Mouse (Mus musculus): ENCODE measurements around the gene Gjd2. TPM values are rescaled to one million over a fixed set of nuclear protein-coding genes. Genes with fewer than 3 reads are reported as not detected.

Gjd2 gene
- polyA plus RNA-seq, 1 experiment from 2014 or later = 1.3 TPM

DNA sequence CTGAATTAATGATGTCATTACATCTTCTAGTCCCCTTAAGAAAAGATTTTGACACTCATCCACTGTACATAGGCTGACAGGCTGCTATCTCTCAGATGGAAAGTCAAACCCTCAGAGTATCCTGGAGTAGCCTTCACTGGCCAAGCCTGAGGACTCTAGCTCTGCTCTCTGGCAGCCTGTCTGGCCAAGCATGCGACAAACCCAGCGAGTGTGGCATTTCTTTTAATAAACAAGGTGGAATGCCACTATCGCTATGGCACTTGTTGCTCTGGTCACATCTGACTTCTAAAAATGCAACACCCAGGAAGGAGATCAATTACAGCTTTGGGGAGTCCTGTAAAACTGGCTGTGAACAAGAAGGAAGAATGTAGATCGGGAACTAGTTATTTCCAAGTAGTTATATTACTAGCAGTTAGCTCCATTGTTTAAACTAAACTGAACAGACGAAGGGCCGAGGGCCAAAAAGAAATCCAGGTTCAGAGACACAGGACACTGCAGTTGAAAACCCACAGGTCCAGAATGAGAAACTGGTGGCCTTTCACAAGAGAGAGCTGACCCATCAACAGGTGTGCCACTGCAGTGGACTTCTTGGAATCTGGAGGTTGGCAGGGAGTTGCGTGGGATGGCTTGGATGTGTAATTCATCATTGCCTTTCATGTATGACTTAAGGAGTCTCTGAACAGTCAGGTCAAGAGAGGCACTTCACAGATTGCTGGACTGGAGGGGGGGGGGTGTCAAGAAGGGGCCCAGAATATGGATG, 37.9 kb upstream of the Gjd2 start:
- no peaks in the 10 kb centered on the region for H3K9me3 ChIP-seq (ENCODE audit: control insufficient read depth, low read length)
- H3K27me3 ChIP-seq (ENCODE audit: control insufficient read depth, insufficient read depth, low read length) = no peaks in the 10 kb centered on the region
- no peak for ATAC-seq (ENCODE audit: insufficient read depth, low FRiP score, low TSS enrichment)
- H3K9ac ChIP-seq (ENCODE audit: low read length) = no peak overlapping the region
- H3K4me3 ChIP-seq (ENCODE audit: low read depth, low read length) = no peak overlapping the region
- no peak overlapping the region for H3K27ac ChIP-seq (ENCODE audit: low read depth, low read length)
- no peaks in the 10 kb centered on the region for H3K4me1 ChIP-seq (ENCODE audit: control insufficient read depth, insufficient read depth, low read length)
- no peak for DNase-seq (ENCODE audit: low spot score)
- no peak overlapping the region for H3K4me2 ChIP-seq (ENCODE audit: low read depth)
- 92% methylated on average over 7 of the region's 7 CpGs for WGBS
- H3K36me3 ChIP-seq (ENCODE audit: control insufficient read depth, insufficient read depth, low read length) = no peaks in the 10 kb centered on the region

DNA sequence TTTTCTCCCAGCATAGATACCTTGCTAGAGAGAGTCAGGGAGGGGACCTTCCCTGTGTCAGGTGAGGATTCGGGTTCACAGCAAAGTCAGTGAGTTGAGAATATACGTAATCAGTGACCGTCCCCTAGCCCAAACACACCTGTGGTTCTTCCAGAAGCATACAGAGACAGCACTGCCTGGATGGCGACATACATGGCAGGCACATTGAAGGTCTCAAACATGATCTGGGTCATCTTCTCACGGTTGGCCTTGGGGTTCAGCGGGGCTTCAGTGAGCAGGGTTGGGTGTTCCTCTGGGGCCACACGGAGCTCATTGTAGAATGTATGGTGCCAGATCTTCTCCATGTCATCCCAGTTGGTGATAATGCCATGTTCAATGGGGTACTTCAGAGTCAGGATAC, 36.7 kb upstream of the Gjd2 start:
- 92% methylated on average over 7 of the region's 7 CpGs for WGBS
- Histone ChIP-seq H3K36me3 (ENCODE audit: control insufficient read depth, insufficient read depth, low read length) (no peaks in the 10 kb centered on the region), H3K27me3 (ENCODE audit: control insufficient read depth, insufficient read depth, low read length) (no peaks in the 10 kb centered on the region), H3K27ac (ENCODE audit: low read depth, low read length) (no peak overlapping the region), H3K4me1 (ENCODE audit: control insufficient read depth, insufficient read depth, low read length) (no peaks in the 10 kb centered on the region), H3K9me3 (ENCODE audit: control insufficient read depth, low read length) (no peaks in the 10 kb centered on the region), H3K9ac (ENCODE audit: low read length) (no peak overlapping the region), H3K4me2 (ENCODE audit: low read depth) (no peak overlapping the region), H3K4me3 (ENCODE audit: low read depth, low read length) (no peak overlapping the region)
- no peak for DNase-seq (ENCODE audit: low spot score)
- no peak for ATAC-seq (ENCODE audit: insufficient read depth, low FRiP score, low TSS enrichment)

DNA sequence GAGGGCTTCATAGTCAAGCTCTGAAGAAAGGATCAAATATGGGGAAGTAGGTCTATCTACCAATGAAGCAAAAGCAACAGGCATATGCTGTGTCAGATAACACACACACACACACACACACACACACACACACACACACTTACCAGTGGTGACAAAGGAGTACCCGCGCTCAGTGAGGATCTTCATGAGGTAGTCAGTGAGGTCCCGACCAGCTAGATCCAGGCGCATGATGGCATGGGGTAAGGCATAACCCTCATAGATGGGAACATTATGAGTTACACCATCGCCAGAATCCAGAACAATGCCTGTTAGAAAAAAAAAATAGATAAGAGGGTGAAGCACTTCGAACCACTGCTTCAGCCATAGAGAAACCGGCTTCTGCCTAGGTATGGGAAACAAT, 36.0 kb upstream of the Gjd2 start:
- Histone ChIP-seq H3K4me2 (ENCODE audit: low read depth) (no peak overlapping the region), H3K27ac (ENCODE audit: low read depth, low read length) (no peak overlapping the region), H3K36me3 (ENCODE audit: control insufficient read depth, insufficient read depth, low read length) (no peaks in the 10 kb centered on the region), H3K9me3 (ENCODE audit: control insufficient read depth, low read length) (no peaks in the 10 kb centered on the region), H3K4me1 (ENCODE audit: control insufficient read depth, insufficient read depth, low read length) (no peaks in the 10 kb centered on the region), H3K9ac (ENCODE audit: low read length) (no peak overlapping the region), H3K27me3 (ENCODE audit: control insufficient read depth, insufficient read depth, low read length) (no peaks in the 10 kb centered on the region), H3K4me3 (ENCODE audit: low read depth, low read length) (no peak overlapping the region)
- 96% methylated on average over 7 of the region's 7 CpGs for WGBS
- ATAC-seq (ENCODE audit: insufficient read depth, low FRiP score, low TSS enrichment) (no peak), DNase-seq (ENCODE audit: low spot score) (no peak)

DNA sequence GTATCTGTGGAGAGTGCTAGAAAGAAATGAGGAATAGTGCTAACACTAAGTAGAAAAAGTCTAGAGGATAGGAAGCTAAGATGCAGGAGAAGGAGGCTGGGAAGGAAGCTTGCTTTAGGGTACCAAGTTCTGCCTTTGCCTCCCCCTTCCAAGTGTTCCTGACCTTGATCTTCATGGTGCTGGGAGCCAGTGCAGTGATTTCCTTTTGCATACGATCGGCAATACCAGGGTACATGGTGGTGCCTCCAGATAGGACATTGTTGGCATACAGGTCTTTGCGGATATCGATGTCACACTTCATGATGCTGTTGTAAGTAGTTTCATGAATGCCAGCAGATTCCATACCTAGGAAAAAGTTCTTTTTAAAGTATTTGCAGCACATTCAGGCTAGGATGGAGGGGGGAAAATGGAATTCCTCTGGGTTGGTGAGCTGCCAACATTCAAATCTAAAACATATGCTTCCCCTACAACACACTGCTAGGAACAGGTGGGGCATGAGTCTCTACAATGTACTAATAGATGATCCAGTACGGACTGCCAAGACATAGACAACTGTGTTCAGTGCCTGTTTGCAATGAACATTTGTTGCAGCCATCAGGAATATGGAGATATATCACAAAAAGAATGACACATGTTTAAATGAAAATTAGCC, 34.7 kb upstream of the Gjd2 start:
- no peak overlapping the region for H3K9ac ChIP-seq (ENCODE audit: low read length)
- ATAC-seq (ENCODE audit: insufficient read depth, low FRiP score, low TSS enrichment) (no peak), DNase-seq (ENCODE audit: low spot score) (no peak)
- no peak overlapping the region for H3K4me2 ChIP-seq (ENCODE audit: low read depth)
- 90% methylated on average over 5 of the region's 5 CpGs for WGBS
- H3K4me1 ChIP-seq (ENCODE audit: control insufficient read depth, insufficient read depth, low read length) = no peaks in the 10 kb centered on the region
- H3K9me3 ChIP-seq (ENCODE audit: control insufficient read depth, low read length) = no peaks in the 10 kb centered on the region
- H3K27me3 ChIP-seq (ENCODE audit: control insufficient read depth, insufficient read depth, low read length) = no peaks in the 10 kb centered on the region
- H3K36me3 ChIP-seq (ENCODE audit: control insufficient read depth, insufficient read depth, low read length) = no peaks in the 10 kb centered on the region
- no peak overlapping the region for H3K27ac ChIP-seq (ENCODE audit: low read depth, low read length)
- no peak overlapping the region for H3K4me3 ChIP-seq (ENCODE audit: low read depth, low read length)

DNA sequence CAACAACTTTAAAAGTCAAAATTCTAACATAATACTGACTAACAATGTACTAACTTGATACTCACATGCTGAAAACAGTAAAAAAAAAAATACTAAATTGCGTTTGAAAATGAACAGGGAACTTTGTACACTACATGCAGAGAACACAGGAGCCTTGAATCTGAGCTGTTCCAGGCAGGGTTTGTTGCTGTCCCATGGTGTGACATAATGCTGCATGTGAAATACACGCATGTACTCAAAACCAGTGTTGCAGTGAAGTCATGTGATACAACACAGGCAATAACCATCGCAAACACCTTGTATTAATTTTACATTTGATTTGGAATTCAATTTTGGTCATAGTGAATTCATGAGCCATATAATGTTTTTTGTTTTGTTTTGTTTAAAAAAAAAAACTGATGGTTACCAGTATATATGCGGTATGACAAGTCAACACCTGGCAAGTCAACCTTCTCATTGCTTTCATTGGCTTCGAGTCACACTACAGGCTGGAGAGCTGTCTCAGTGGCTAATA, 32.8 kb upstream of the Gjd2 start:
- Histone ChIP-seq H3K9me3 (ENCODE audit: control insufficient read depth, low read length) (no peaks in the 10 kb centered on the region), H3K27ac (ENCODE audit: low read depth, low read length) (no peak overlapping the region), H3K27me3 (ENCODE audit: control insufficient read depth, insufficient read depth, low read length) (no peaks in the 10 kb centered on the region), H3K4me2 (ENCODE audit: low read depth) (no peak overlapping the region), H3K4me3 (ENCODE audit: low read depth, low read length) (no peak overlapping the region), H3K4me1 (ENCODE audit: control insufficient read depth, insufficient read depth, low read length) (no peaks in the 10 kb centered on the region), H3K9ac (ENCODE audit: low read length) (no peak overlapping the region), H3K36me3 (ENCODE audit: control insufficient read depth, insufficient read depth, low read length) (no peaks in the 10 kb centered on the region)
- ATAC-seq (ENCODE audit: insufficient read depth, low FRiP score, low TSS enrichment) (no peak), DNase-seq (ENCODE audit: low spot score) (no peak)
- 93% methylated on average over 5 of the region's 5 CpGs for WGBS

DNA sequence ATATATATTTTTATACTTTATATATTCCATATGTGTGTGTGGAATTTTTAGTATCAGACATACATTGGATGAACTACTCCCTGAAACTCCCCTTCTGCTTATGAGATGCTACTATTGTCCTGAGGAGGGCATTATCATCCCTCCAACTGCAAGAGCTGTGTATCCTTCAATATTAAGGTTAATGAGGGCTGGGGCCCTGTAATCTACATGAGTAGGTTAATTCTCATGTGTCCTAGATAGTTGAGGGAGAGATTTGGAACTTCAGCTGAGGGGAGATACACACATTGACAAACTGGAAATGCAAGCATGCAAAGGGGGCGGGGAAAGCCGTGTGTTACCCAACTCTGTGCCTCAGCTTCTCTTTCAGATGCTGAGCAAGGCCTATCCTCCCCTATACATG, 24.5 kb upstream of the Gjd2 start:
- Histone ChIP-seq H3K27me3 (ENCODE audit: control insufficient read depth, insufficient read depth, low read length) (no peaks in the 10 kb centered on the region), H3K4me2 (ENCODE audit: low read depth) (no peak overlapping the region), H3K27ac (ENCODE audit: low read depth, low read length) (no peak overlapping the region), H3K36me3 (ENCODE audit: control insufficient read depth, insufficient read depth, low read length) (no peaks in the 10 kb centered on the region), H3K9me3 (ENCODE audit: control insufficient read depth, low read length) (no peaks in the 10 kb centered on the region), H3K9ac (ENCODE audit: low read length) (no peak overlapping the region), H3K4me1 (ENCODE audit: control insufficient read depth, insufficient read depth, low read length) (no peaks in the 10 kb centered on the region), H3K4me3 (ENCODE audit: low read depth, low read length) (no peak overlapping the region)
- DNase-seq (ENCODE audit: low spot score) (no peak), ATAC-seq (ENCODE audit: insufficient read depth, low FRiP score, low TSS enrichment) (no peak)
- WGBS = 72% methylated on average over 2 of the region's 2 CpGs

DNA sequence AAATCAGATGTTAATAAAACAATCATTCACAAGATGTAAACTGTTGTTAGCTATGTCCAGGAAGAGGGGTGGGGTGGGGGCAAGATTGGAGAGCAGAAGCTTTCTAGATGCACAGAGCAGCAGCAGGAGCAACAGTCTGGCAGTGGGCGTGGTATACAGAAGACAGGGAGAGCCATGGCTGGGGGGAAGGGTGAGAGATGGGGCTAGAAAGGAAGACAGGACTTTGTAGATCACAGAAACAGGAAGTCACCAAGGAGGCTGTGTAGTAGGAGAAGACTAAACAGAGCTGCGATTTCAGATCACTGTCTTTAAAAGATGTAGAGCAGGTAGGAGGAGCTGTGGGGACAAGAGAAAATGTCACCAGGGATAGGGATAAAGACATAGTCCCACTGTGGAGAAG, 18.8 kb upstream of the Gjd2 start:
- 55% methylated on average over 2 of the region's 2 CpGs for WGBS
- DNase-seq (ENCODE audit: low spot score) (no peak), ATAC-seq (ENCODE audit: insufficient read depth, low FRiP score, low TSS enrichment) (no peak)
- no peak overlapping the region for H3K4me3 ChIP-seq (ENCODE audit: low read depth, low read length)
- no peaks in the 10 kb centered on the region for H3K27me3 ChIP-seq (ENCODE audit: control insufficient read depth, insufficient read depth, low read length)
- no peak overlapping the region for H3K9ac ChIP-seq (ENCODE audit: low read length)
- no peak overlapping the region for H3K27ac ChIP-seq (ENCODE audit: low read depth, low read length)
- H3K9me3 ChIP-seq (ENCODE audit: control insufficient read depth, low read length) = no peaks in the 10 kb centered on the region
- H3K36me3 ChIP-seq (ENCODE audit: control insufficient read depth, insufficient read depth, low read length) = no peaks in the 10 kb centered on the region
- H3K4me2 ChIP-seq (ENCODE audit: low read depth) = no peak overlapping the region
- H3K4me1 ChIP-seq (ENCODE audit: control insufficient read depth, insufficient read depth, low read length) = no peaks in the 10 kb centered on the region

DNA sequence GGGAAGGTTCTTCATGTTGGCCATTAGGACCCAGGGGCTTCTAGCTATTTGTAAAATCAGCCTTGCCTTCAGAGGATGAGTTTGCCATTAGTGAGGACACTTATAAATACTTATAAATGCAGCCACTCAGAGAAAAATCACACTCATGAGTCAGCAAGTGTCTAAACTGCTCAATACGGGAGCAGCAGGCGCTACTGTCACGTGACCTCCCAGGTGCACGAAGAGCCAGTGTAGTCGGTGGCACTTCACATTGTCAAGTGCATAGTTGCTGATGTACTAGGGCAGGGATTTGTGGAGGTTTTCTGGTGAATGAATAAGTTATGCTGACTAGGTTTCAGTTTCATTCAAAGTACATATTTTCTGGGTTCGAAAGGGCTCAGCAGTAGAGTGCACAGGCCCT, 10.0 kb upstream of the Gjd2 start:
- DNase-seq (ENCODE audit: low spot score) = no peak
- Histone ChIP-seq H3K4me2 (ENCODE audit: low read depth) (no peak overlapping the region), H3K4me3 (ENCODE audit: low read depth, low read length) (no peak overlapping the region), H3K27ac (ENCODE audit: low read depth, low read length) (no peak overlapping the region), H3K4me1 (ENCODE audit: control insufficient read depth, insufficient read depth, low read length) (no peaks in the 10 kb centered on the region), H3K27me3 (ENCODE audit: control insufficient read depth, insufficient read depth, low read length) (no peaks in the 10 kb centered on the region), H3K9me3 (ENCODE audit: control insufficient read depth, low read length) (no peaks in the 10 kb centered on the region), H3K36me3 (ENCODE audit: control insufficient read depth, insufficient read depth, low read length) (no peaks in the 10 kb centered on the region), H3K9ac (ENCODE audit: low read length) (no peak overlapping the region)
- ATAC-seq (ENCODE audit: insufficient read depth, low FRiP score, low TSS enrichment) = no peak
- WGBS = 93% methylated on average over 6 of the region's 6 CpGs

DNA sequence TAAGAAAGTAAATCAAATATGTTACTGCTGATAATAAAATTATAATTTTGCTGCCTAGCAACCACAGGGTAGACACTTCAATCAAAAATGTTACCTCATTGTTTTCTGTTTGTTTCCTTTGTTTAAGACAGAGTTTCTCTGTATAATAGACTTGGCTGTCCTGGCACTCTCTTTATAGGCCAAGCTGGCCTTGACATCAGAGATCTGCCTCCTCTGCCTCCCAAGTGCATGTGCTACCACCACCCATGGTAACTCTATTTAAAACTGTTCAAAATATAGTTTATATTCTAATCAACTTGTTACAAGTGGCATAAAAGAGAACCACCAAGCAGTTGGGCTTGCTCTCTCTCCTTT, 6.8 kb upstream of the Gjd2 start:
- ATAC-seq (ENCODE audit: insufficient read depth, low FRiP score, low TSS enrichment) = no peak

More for the DNA sequence above, 6.8 kb upstream of the Gjd2 start:
- Histone ChIP-seq H3K27me3 (ENCODE audit: control insufficient read depth, insufficient read depth, low read length) (no peaks in the 10 kb centered on the region), H3K4me1 (ENCODE audit: control insufficient read depth, insufficient read depth, low read length) (no peaks in the 10 kb centered on the region), H3K36me3 (ENCODE audit: control insufficient read depth, insufficient read depth, low read length) (no peaks in the 10 kb centered on the region), H3K9ac (ENCODE audit: low read length) (no peak overlapping the region), H3K9me3 (ENCODE audit: control insufficient read depth, low read length) (no peaks in the 10 kb centered on the region), H3K4me3 (ENCODE audit: low read depth, low read length) (no peak overlapping the region), H3K4me2 (ENCODE audit: low read depth) (no peak overlapping the region), H3K27ac (ENCODE audit: low read depth, low read length) (no peak overlapping the region)
- DNase-seq (ENCODE audit: low spot score) = no peak

Measured in neural tube, embryonic 11.5 days (tissue).